Mouse (Mus musculus) kidney, adult 18-20 months (tissue): ENCODE results near the gene Gm28308.

Experiments
- DNase-seq: peaks from one replicate; pipeline ENCODE4 v3.0.0; 2021

Gm28308 gene

GRCm38 (mm10) chr6:52246403-52246803 is 33.3 kb upstream of the Gm28308 start:
- DNase-seq, result peak; percentile 54

- no peak for DNase-seq
Measured at GRCm38 (mm10) chr6:52245757-52246142, 32.6 kb upstream of the Gm28308 start, which contains the start of gene Hoxa11. Hoxa11 (minus strand) TSS chr6:52245810.

- DNase-seq, result peak; percentile 56
Measured at GRCm38 (mm10) chr6:52245040-52245756, 32.1 kb upstream of the Gm28308 start.

- peak; percentile 18 for DNase-seq
Measured at GRCm38 (mm10) chr6:52244471-52245039, 31.4 kb upstream of the Gm28308 start.

GRCm38 (mm10) chr6:52243681-52244121 is 30.6 kb upstream of the Gm28308 start:
- peak; percentile 22 for DNase-seq

- peak; percentile 5 for DNase-seq
Measured at GRCm38 (mm10) chr6:52242801-52243332, 29.7 kb upstream of the Gm28308 start.

GRCm38 (mm10) chr6:52241001-52241621 is 28.0 kb upstream of the Gm28308 start:
- DNase-seq, result no peak

- peak; percentile 93 for DNase-seq
Measured at GRCm38 (mm10) chr6:52240389-52241000, 27.4 kb upstream of the Gm28308 start, which contains the start of gene Hoxa10. Hoxa10 (minus strand) TSS chr6:52240854.

- peak; percentile 65 for DNase-seq
Measured at GRCm38 (mm10) chr6:52239625-52240388, 26.7 kb upstream of the Gm28308 start.

- peak; percentile 48 for DNase-seq
Measured at GRCm38 (mm10) chr6:52238976-52239375, 25.8 kb upstream of the Gm28308 start.

GRCm38 (mm10) chr6:52238155-52238545 is 25.0 kb upstream of the Gm28308 start:
- DNase-seq, result peak; percentile 42

- DNase-seq, result peak; percentile 45
Measured at GRCm38 (mm10) chr6:52237346-52238154, 24.4 kb upstream of the Gm28308 start.

- peak; percentile 51 for DNase-seq
Measured at GRCm38 (mm10) chr6:52236806-52237205, 23.7 kb upstream of the Gm28308 start.

GRCm38 (mm10) chr6:52235866-52236265 is 22.7 kb upstream of the Gm28308 start:
- DNase-seq, result no peak

GRCm38 (mm10) chr6:52235267-52235666 is 22.1 kb upstream of the Gm28308 start:
- DNase-seq, result peak; percentile 40

GRCm38 (mm10) chr6:52234428-52235140 is 21.4 kb upstream of the Gm28308 start:
- DNase-seq, result peak; percentile 76

GRCm38 (mm10) chr6:52233546-52234427 is 20.6 kb upstream of the Gm28308 start:
- peak; percentile 89 for DNase-seq

GRCm38 (mm10) chr6:52232984-52233545 is 19.9 kb upstream of the Gm28308 start:
- DNase-seq, result no peak

GRCm38 (mm10) chr6:52232568-52232965 is 19.4 kb upstream of the Gm28308 start:
- peak; percentile 79 for DNase-seq
